8 mouse cellular contexts compared by ENCODE assay signal in the genomic region with DNA sequence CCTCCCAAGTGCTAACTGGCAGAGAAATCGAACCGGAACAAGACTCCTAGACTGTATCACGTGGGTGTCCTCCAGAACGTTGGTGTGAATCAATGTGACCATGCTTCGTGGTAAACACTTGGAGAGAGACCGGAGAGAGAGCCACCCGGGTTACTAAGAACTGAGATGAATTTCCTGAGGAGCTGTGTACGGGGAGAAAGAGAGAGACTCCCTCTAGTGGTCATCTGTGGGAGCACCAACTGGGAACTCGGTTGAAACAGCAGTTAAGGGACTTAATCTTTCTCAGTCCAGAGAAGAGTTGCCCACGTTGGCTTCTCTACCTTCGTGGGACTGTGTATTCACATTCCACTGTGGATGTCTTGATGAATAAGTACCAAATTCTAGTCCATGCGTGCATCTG. TPM values are rescaled to one million over a fixed set of nuclear protein-coding genes. Genes with fewer than 3 reads are reported as not detected.
DNase-seq lines count a peak whose midpoint lies in the region; ATAC-seq lines count a peak whose summit lies in the region.

No protein-coding gene starts in this region.

- peak; percentile 37 for DNase-seq in forebrain, embryonic 14.5 days (ENCODE audit: low spot score)
- peak; percentile 71 for DNase-seq in 3T3-L1 (ENCODE audit: low read depth, low spot score)
- DNase-seq in adrenal gland, adult 2 months, result peak; percentile 64
- DNase-seq in embryo, embryonic 11.5 days (ENCODE audit: low read depth, low spot score), result peak; percentile 23
- DNase-seq in kidney, postnatal 36 days, result peak; percentile 53 to 77
- DNase-seq in lung, postnatal 25 days (ENCODE audit: low spot score), result peak; percentile 61
- peak; percentile 39 to 75 for DNase-seq in spleen, postnatal 4 days (ENCODE audit: low spot score in 2 of 2)

- ATAC-seq in forebrain, embryonic 14.5 days, result no peak
- no peak for ATAC-seq in forebrain, embryonic 15.5 days (replicated peaks)

- H3K27ac ChIP-seq in forebrain, embryonic 14.5 days (ENCODE audit: low read depth, low read length), result no peak overlapping the region
- no peak overlapping the region for H3K27ac ChIP-seq in forebrain, embryonic 15.5 days (replicated peaks)

- no peak overlapping the region for H3K4me3 ChIP-seq in forebrain, embryonic 14.5 days (ENCODE audit: low read depth, low read length)
- no peak overlapping the region for H3K4me3 ChIP-seq in forebrain, embryonic 15.5 days

- 53% methylated on average over 12 of the region's 12 CpGs for WGBS in forebrain, embryonic 14.5 days
- WGBS in forebrain, embryonic 15.5 days, result 50% methylated on average over 12 of the region's 12 CpGs

- H3K4me1 ChIP-seq in forebrain, embryonic 14.5 days (ENCODE audit: control insufficient read depth, insufficient read depth, low read length), result no peaks in the 10 kb centered on the region
- no peaks in the 10 kb centered on the region for H3K4me1 ChIP-seq in forebrain, embryonic 15.5 days

- no peaks in the 10 kb centered on the region for H3K27me3 ChIP-seq in forebrain, embryonic 14.5 days (replicated peaks; ENCODE audit: control insufficient read depth, insufficient read depth, low read length)
- no peaks in the 10 kb centered on the region for H3K27me3 ChIP-seq in forebrain, embryonic 15.5 days

- H3K9me3 ChIP-seq in forebrain, embryonic 14.5 days (replicated peaks; ENCODE audit: control insufficient read depth, low read length), result no peaks in the 10 kb centered on the region
- no peaks in the 10 kb centered on the region for H3K9me3 ChIP-seq in forebrain, embryonic 15.5 days

- H3K9ac ChIP-seq in forebrain, embryonic 14.5 days (ENCODE audit: low read length), result no peak overlapping the region
- no peak overlapping the region for H3K9ac ChIP-seq in forebrain, embryonic 15.5 days (replicated peaks)

- H3K36me3 ChIP-seq in forebrain, embryonic 14.5 days (ENCODE audit: control insufficient read depth, insufficient read depth, low read length), result no peaks in the 10 kb centered on the region
- no peaks in the 10 kb centered on the region for H3K36me3 ChIP-seq in forebrain, embryonic 15.5 days

- H3K4me2 ChIP-seq in forebrain, embryonic 14.5 days (ENCODE audit: low read length), result no peak overlapping the region
- H3K4me2 ChIP-seq in forebrain, embryonic 15.5 days (replicated peaks), result no peak overlapping the region

RNA-seq across cellular contexts. Expression of gene Anapc4, which starts 53.3 kb away (rescaled TPM):
- polyA plus RNA-seq in forebrain, embryonic 14.5 days (2014; fragmentation: Nextera tagmentation; extraction: Ambion mirVana), result 123 and 124 TPM in 2 replicates
- 110 and 111 TPM in 2 replicates for polyA plus RNA-seq in forebrain, embryonic 15.5 days (2015; fragmentation: Nextera tagmentation; extraction: Ambion mirVana)
- 10 to 100 TPM; 48.2 to 72.9 TPM for total RNA-seq in adrenal gland, adult 2 months (2021)
- polyA plus RNA-seq in adrenal gland, adult 2 months (2012; rRNA removed), result 7.8 and 10.1 TPM in 2 replicates
